Mouse (Mus musculus): ENCODE data around the gene Plod2.

- TF ChIP-seq CTCF (IDR thresholded peaks at IDR 0.05), result no peak
- TF ChIP-seq EP300 (IDR thresholded peaks at IDR 0.05), result no peak
Measured at GRCm38 (mm10) chr9:92560840-92561547, 19.0 kb downstream of the Plod2 start.

Data from lung, postnatal 0 days (tissue).